Mouse (Mus musculus): ENCODE measurements around the gene Cep72. TPM values are rescaled to one million over a fixed set of nuclear protein-coding genes. Genes with fewer than 3 reads are reported as not detected.

Cep72 gene
- polyA plus RNA-seq, 1 experiment from 2014 or later, result 20.9 TPM

- H3K27ac ChIP-seq (ENCODE audit: low read depth, low read length), result no peak overlapping the region
- no peaks in the 10 kb centered on the region for H3K9me3 ChIP-seq (ENCODE audit: control insufficient read depth, low read length)
- no peak overlapping the region for H3K4me3 ChIP-seq (ENCODE audit: low read length)
- 89% methylated on average over 3 of the region's 3 CpGs for WGBS
- ATAC-seq (ENCODE audit: low FRiP score, low TSS enrichment), result no peak
- no peaks in the 10 kb centered on the region for H3K27me3 ChIP-seq (ENCODE audit: control insufficient read depth, insufficient read depth, low read length)
- no peaks in the 10 kb centered on the region for H3K4me1 ChIP-seq (ENCODE audit: control insufficient read depth, insufficient read depth, low read length)
- no peak overlapping the region for H3K4me2 ChIP-seq (replicated peaks; ENCODE audit: low read depth, low read length)
- no peak overlapping the region for H3K9ac ChIP-seq (ENCODE audit: low read depth, low read length)
- H3K36me3 ChIP-seq (ENCODE audit: control insufficient read depth, insufficient read depth, low read length), result peaks cover 49% of the 10 kb centered on the region; the same call in 1 of the 2 replicates
Observed at GRCm38 (mm10) chr13:74039926-74040325, 22.2 kb downstream of the Cep72 start.

GRCm38 (mm10) chr13:74035776-74036175 is 26.3 kb downstream of the Cep72 start:
- Histone ChIP-seq H3K9me3 (ENCODE audit: control insufficient read depth, low read length) (no peaks in the 10 kb centered on the region), H3K4me1 (ENCODE audit: control insufficient read depth, insufficient read depth, low read length) (no peaks in the 10 kb centered on the region), H3K27me3 (ENCODE audit: control insufficient read depth, insufficient read depth, low read length) (no peaks in the 10 kb centered on the region), H3K36me3 (ENCODE audit: control insufficient read depth, insufficient read depth, low read length) (peaks cover 27% of the 10 kb centered on the region; the same call in 1 of the 2 replicates), H3K4me2 (replicated peaks; ENCODE audit: low read depth, low read length) (no peak overlapping the region), H3K9ac (ENCODE audit: low read depth, low read length) (no peak overlapping the region), H3K4me3 (ENCODE audit: low read length) (no peak overlapping the region), H3K27ac (ENCODE audit: low read depth, low read length) (no peak overlapping the region)
- no peak for ATAC-seq (ENCODE audit: low FRiP score, low TSS enrichment)
- WGBS, result 93% methylated on average over 2 of the region's 2 CpGs

GRCm38 (mm10) chr13:74034756-74035155 is 27.3 kb downstream of the Cep72 start:
- 92% methylated on average over 2 of the region's 2 CpGs for WGBS
- H3K4me3 ChIP-seq (ENCODE audit: low read length), result no peak overlapping the region
- no peaks in the 10 kb centered on the region for H3K27me3 ChIP-seq (ENCODE audit: control insufficient read depth, insufficient read depth, low read length)
- ATAC-seq (ENCODE audit: low FRiP score, low TSS enrichment), result no peak
- no peak overlapping the region for H3K27ac ChIP-seq (ENCODE audit: low read depth, low read length)
- H3K36me3 ChIP-seq (ENCODE audit: control insufficient read depth, insufficient read depth, low read length), result peaks cover 18% of the 10 kb centered on the region; the same call in 1 of the 2 replicates
- H3K9me3 ChIP-seq (ENCODE audit: control insufficient read depth, low read length), result no peaks in the 10 kb centered on the region
- no peaks in the 10 kb centered on the region for H3K4me1 ChIP-seq (ENCODE audit: control insufficient read depth, insufficient read depth, low read length)
- no peak overlapping the region for H3K4me2 ChIP-seq (replicated peaks; ENCODE audit: low read depth, low read length)
- no peak overlapping the region for H3K9ac ChIP-seq (ENCODE audit: low read depth, low read length)

GRCm38 (mm10) chr13:74031133-74031532 is 31.0 kb downstream of the Cep72 start:
- no peak for ATAC-seq (ENCODE audit: low FRiP score, low TSS enrichment)
- H3K36me3 ChIP-seq (ENCODE audit: control insufficient read depth, insufficient read depth, low read length), result no peaks in the 10 kb centered on the region
- 61% methylated on average over 8 of the region's 8 CpGs for WGBS
- no peak overlapping the region for H3K4me3 ChIP-seq (ENCODE audit: low read length)
- no peaks in the 10 kb centered on the region for H3K9me3 ChIP-seq (ENCODE audit: control insufficient read depth, low read length)
- no peaks in the 10 kb centered on the region for H3K27me3 ChIP-seq (ENCODE audit: control insufficient read depth, insufficient read depth, low read length)
- H3K27ac ChIP-seq (ENCODE audit: low read depth, low read length), result no peak overlapping the region
- no peaks in the 10 kb centered on the region for H3K4me1 ChIP-seq (ENCODE audit: control insufficient read depth, insufficient read depth, low read length)
- H3K9ac ChIP-seq (ENCODE audit: low read depth, low read length), result no peak overlapping the region
- no peak overlapping the region for H3K4me2 ChIP-seq (replicated peaks; ENCODE audit: low read depth, low read length)

GRCm38 (mm10) chr13:74030691-74031090 is 31.4 kb downstream of the Cep72 start:
- H3K4me3 ChIP-seq (ENCODE audit: low read length), result no peak overlapping the region
- 87% methylated on average over 7 of the region's 7 CpGs for WGBS
- H3K9me3 ChIP-seq (ENCODE audit: control insufficient read depth, low read length), result no peaks in the 10 kb centered on the region
- no peak overlapping the region for H3K4me2 ChIP-seq (replicated peaks; ENCODE audit: low read depth, low read length)
- H3K9ac ChIP-seq (ENCODE audit: low read depth, low read length), result no peak overlapping the region
- H3K36me3 ChIP-seq (ENCODE audit: control insufficient read depth, insufficient read depth, low read length), result no peaks in the 10 kb centered on the region
- no peaks in the 10 kb centered on the region for H3K27me3 ChIP-seq (ENCODE audit: control insufficient read depth, insufficient read depth, low read length)
- H3K27ac ChIP-seq (ENCODE audit: low read depth, low read length), result no peak overlapping the region
- ATAC-seq (ENCODE audit: low FRiP score, low TSS enrichment), result no peak
- H3K4me1 ChIP-seq (ENCODE audit: control insufficient read depth, insufficient read depth, low read length), result no peaks in the 10 kb centered on the region

- H3K9ac ChIP-seq (ENCODE audit: low read depth, low read length), result no peak overlapping the region
- H3K36me3 ChIP-seq (ENCODE audit: control insufficient read depth, insufficient read depth, low read length), result no peaks in the 10 kb centered on the region
- H3K4me1 ChIP-seq (ENCODE audit: control insufficient read depth, insufficient read depth, low read length), result no peaks in the 10 kb centered on the region
- no peak for ATAC-seq (ENCODE audit: low FRiP score, low TSS enrichment)
- no peak overlapping the region for H3K4me2 ChIP-seq (replicated peaks; ENCODE audit: low read depth, low read length)
- no peak overlapping the region for H3K4me3 ChIP-seq (ENCODE audit: low read length)
- 89% methylated on average over 2 of the region's 2 CpGs for WGBS
- no peaks in the 10 kb centered on the region for H3K27me3 ChIP-seq (ENCODE audit: control insufficient read depth, insufficient read depth, low read length)
- H3K9me3 ChIP-seq (ENCODE audit: control insufficient read depth, low read length), result no peaks in the 10 kb centered on the region
- no peak overlapping the region for H3K27ac ChIP-seq (ENCODE audit: low read depth, low read length)
Observed at GRCm38 (mm10) chr13:74029013-74029412, 33.1 kb downstream of the Cep72 start.

- H3K9ac ChIP-seq (ENCODE audit: low read depth, low read length), result no peak overlapping the region
- no peaks in the 10 kb centered on the region for H3K27me3 ChIP-seq (ENCODE audit: control insufficient read depth, insufficient read depth, low read length)
- ATAC-seq (ENCODE audit: low FRiP score, low TSS enrichment), result no peak
- H3K4me1 ChIP-seq (ENCODE audit: control insufficient read depth, insufficient read depth, low read length), result no peaks in the 10 kb centered on the region
- no peaks in the 10 kb centered on the region for H3K9me3 ChIP-seq (ENCODE audit: control insufficient read depth, low read length)
- H3K4me2 ChIP-seq (replicated peaks; ENCODE audit: low read depth, low read length), result no peak overlapping the region
- no peak overlapping the region for H3K27ac ChIP-seq (ENCODE audit: low read depth, low read length)
- WGBS, result 59% methylated on average over 2 of the region's 2 CpGs
- no peak overlapping the region for H3K4me3 ChIP-seq (ENCODE audit: low read length)
- no peaks in the 10 kb centered on the region for H3K36me3 ChIP-seq (ENCODE audit: control insufficient read depth, insufficient read depth, low read length)
Observed at GRCm38 (mm10) chr13:74028116-74028515, 34.0 kb downstream of the Cep72 start.

GRCm38 (mm10) chr13:74026215-74026614 is 35.9 kb downstream of the Cep72 start:
- 13% methylated on average over 2 of the region's 2 CpGs for WGBS
- Histone ChIP-seq H3K9me3 (ENCODE audit: control insufficient read depth, low read length) (no peaks in the 10 kb centered on the region), H3K4me2 (replicated peaks; ENCODE audit: low read depth, low read length) (no peak overlapping the region), H3K27me3 (ENCODE audit: control insufficient read depth, insufficient read depth, low read length) (no peaks in the 10 kb centered on the region), H3K36me3 (ENCODE audit: control insufficient read depth, insufficient read depth, low read length) (no peaks in the 10 kb centered on the region), H3K4me3 (ENCODE audit: low read length) (no peak overlapping the region), H3K4me1 (ENCODE audit: control insufficient read depth, insufficient read depth, low read length) (no peaks in the 10 kb centered on the region), H3K9ac (ENCODE audit: low read depth, low read length) (no peak overlapping the region), H3K27ac (ENCODE audit: low read depth, low read length) (no peak overlapping the region)
- peak; percentile 72; the same call in 1 of the 2 replicates for ATAC-seq (ENCODE audit: low FRiP score, low TSS enrichment)

GRCm38 (mm10) chr13:74025151-74026081 is 36.7 kb downstream of the Cep72 start:
- ATAC-seq (ENCODE audit: low FRiP score, low TSS enrichment), result no peak
- H3K36me3 ChIP-seq (ENCODE audit: control insufficient read depth, insufficient read depth, low read length), result no peaks in the 10 kb centered on the region
- no peaks in the 10 kb centered on the region for H3K27me3 ChIP-seq (ENCODE audit: control insufficient read depth, insufficient read depth, low read length)
- H3K4me2 ChIP-seq (replicated peaks; ENCODE audit: low read depth, low read length), result no peak overlapping the region
- no peak overlapping the region for H3K4me3 ChIP-seq (ENCODE audit: low read length)
- WGBS, result 77% methylated on average over 4 of the region's 4 CpGs
- no peak overlapping the region for H3K27ac ChIP-seq (ENCODE audit: low read depth, low read length)
- no peaks in the 10 kb centered on the region for H3K9me3 ChIP-seq (ENCODE audit: control insufficient read depth, low read length)
- H3K9ac ChIP-seq (ENCODE audit: low read depth, low read length), result no peak overlapping the region
- no peaks in the 10 kb centered on the region for H3K4me1 ChIP-seq (ENCODE audit: control insufficient read depth, insufficient read depth, low read length)

All from kidney, embryonic 14.5 days (tissue).